Mouse (Mus musculus): ENCODE measurements around the gene Flvcr2.

GRCm38 (mm10) chr12:85756455-85756854 is 10.1 kb downstream of the Flvcr2 start:
- TF ChIP-seq CTCF (IDR thresholded peaks at IDR 0.05 in 2 of 3, conservative IDR thresholded peaks at IDR 0.05 in 1 of 3; ENCODE audit: control insufficient read depth in 1 of 3, insufficient read depth in 1 of 3, low read depth in 2 of 3, low read length in 3 of 3, poor library complexity in 1 of 3, severe bottlenecking in 1 of 3) = no peak
- no peak for TF ChIP-seq ELF1 (IDR thresholded peaks at IDR 0.05; ENCODE audit: low read depth, low read length)
- no peak for TF ChIP-seq ZNF384 (IDR thresholded peaks at IDR 0.05; ENCODE audit: low read depth, low read length)
- TF ChIP-seq MAFK (IDR thresholded peaks at IDR 0.05; ENCODE audit: borderline replicate concordance, low read depth, low read length) = no peak
- TF ChIP-seq NRF1 (IDR thresholded peaks at IDR 0.05; ENCODE audit: insufficient read depth, low read depth, low read length, poor library complexity, severe bottlenecking) = no peak
- TF ChIP-seq POLR2A (IDR thresholded peaks at IDR 0.05; ENCODE audit: control insufficient read depth in 1 of 2, insufficient read depth in 1 of 2, low read depth in 1 of 2, low read length in 2 of 2, poor library complexity in 1 of 2) = no peak
- TF ChIP-seq SIN3A (IDR thresholded peaks at IDR 0.05; ENCODE audit: low read length) = no peak
- no peak for TF ChIP-seq MEF2A (IDR thresholded peaks at IDR 0.05; ENCODE audit: extremely low read depth, insufficient replicate concordance, low read depth, low read length, poor library complexity, severe bottlenecking)

Data from MEL (cell line).